Mouse (Mus musculus) embryo, embryonic 11 days (tissue): ENCODE results near the gene Elf2.

ENCODE experiments used
- DNase-seq: peaks from one replicate; pipeline ENCODE4 v3.0.0-alpha.2; 2015

Gene Elf2

GRCm38 (mm10) chr3:51276421-51277111 is 63.9 kb downstream of the Elf2 start:
- DNase-seq, result peak; percentile 62

- peak; percentile 99 for DNase-seq
These were observed 64.5 kb downstream of the Elf2 start for GRCm38 (mm10) chr3:51275956-51276398.

GRCm38 (mm10) chr3:51270069-51270817 is 70.2 kb downstream of the Elf2 start:
- no peak for DNase-seq

- DNase-seq, result no peak
These were observed 72.0 kb downstream of the Elf2 start for GRCm38 (mm10) chr3:51268434-51268833.

GRCm38 (mm10) chr3:51262942-51263341 is 77.5 kb downstream of the Elf2 start:
- DNase-seq, result no peak

- DNase-seq, result no peak
These were observed 82.4 kb downstream of the Elf2 start for GRCm38 (mm10) chr3:51258070-51258469.

- DNase-seq, result no peak
These were observed 84.0 kb downstream of the Elf2 start for GRCm38 (mm10) chr3:51256450-51256849.

GRCm38 (mm10) chr3:51254784-51255183 is 85.7 kb downstream of the Elf2 start:
- DNase-seq, result no peak

- no peak for DNase-seq
These were observed 87.6 kb downstream of the Elf2 start for GRCm38 (mm10) chr3:51252689-51253402.

- no peak for DNase-seq
These were observed 88.2 kb downstream of the Elf2 start for GRCm38 (mm10) chr3:51252223-51252622.

GRCm38 (mm10) chr3:51251057-51251456 is 89.4 kb downstream of the Elf2 start:
- DNase-seq, result no peak

GRCm38 (mm10) chr3:51249866-51250265 is 90.6 kb downstream of the Elf2 start:
- no peak for DNase-seq

GRCm38 (mm10) chr3:51249460-51249859 is 91.0 kb downstream of the Elf2 start:
- DNase-seq, result no peak

- no peak for DNase-seq
These were observed 91.9 kb downstream of the Elf2 start for GRCm38 (mm10) chr3:51248600-51248999.

- peak; percentile 42 for DNase-seq
These were observed 92.8 kb downstream of the Elf2 start for GRCm38 (mm10) chr3:51247704-51248103.

- DNase-seq, result no peak
These were observed 100.9 kb downstream of the Elf2 start for GRCm38 (mm10) chr3:51239541-51239940.

GRCm38 (mm10) chr3:51238515-51238914 is 101.9 kb downstream of the Elf2 start:
- no peak for DNase-seq

GRCm38 (mm10) chr3:51234752-51235055 is 105.8 kb downstream of the Elf2 start:
- DNase-seq, result no peak

- DNase-seq, result peak; percentile 88
These were observed 106.3 kb downstream of the Elf2 start for GRCm38 (mm10) chr3:51233918-51234751.

- DNase-seq, result no peak
These were observed 107.0 kb downstream of the Elf2 start for GRCm38 (mm10) chr3:51233474-51233873.

GRCm38 (mm10) chr3:51232205-51232910 is 108.1 kb downstream of the Elf2 start:
- DNase-seq, result no peak

GRCm38 (mm10) chr3:51231499-51231898 is 109.0 kb downstream of the Elf2 start:
- DNase-seq, result no peak
